Mouse (Mus musculus) c-Kit-negative CD71-positive TER-119-positive erythroid progenitor cells, embryonic 14.5 days (primary cell): Measurements from ENCODE around the gene Rdh12.

ENCODE experiments used
- DNase-seq: peaks from one replicate; pipeline ENCODE4 v3.0.0-alpha.2; 2013; ENCODE audit warnings: low read depth, low spot score

Gene Rdh12

DNA sequence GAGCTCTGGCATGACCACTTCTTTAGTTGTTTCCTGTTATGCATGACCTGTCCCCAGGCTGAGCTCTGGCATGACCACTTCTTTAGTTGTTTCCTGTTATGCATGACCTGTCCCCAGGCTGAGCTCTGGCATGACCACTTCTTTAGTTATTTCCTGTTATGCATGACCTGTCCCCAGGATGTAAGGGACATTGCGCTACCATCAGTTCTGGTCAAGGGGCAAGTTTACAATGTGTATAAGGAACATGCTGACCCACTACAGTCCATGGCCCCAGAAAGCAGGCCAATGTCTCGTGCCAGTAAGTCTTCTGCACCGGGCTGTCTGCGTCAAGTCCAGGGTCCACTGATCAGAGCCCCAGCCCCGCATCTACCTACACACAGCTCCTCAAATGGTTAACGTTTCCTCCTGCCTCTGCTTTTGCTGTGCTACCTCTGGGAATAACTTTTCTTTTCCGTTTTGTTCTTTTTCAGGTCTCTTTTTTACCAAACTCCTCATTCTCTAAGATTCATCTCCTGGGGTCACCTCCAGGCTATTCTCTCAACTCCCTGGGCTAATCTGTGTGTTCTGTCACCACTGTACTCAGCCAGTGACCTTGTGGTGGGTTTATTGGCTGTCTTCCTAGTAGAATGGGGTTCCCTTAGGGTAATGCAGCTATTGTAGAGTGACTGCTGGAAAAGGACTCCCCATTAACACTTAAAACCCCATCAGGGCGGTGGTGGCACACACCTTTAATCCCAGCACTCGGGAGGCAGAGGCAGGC lies 44.8 kb downstream of the Rdh12 start:
- no peak for DNase-seq

DNA sequence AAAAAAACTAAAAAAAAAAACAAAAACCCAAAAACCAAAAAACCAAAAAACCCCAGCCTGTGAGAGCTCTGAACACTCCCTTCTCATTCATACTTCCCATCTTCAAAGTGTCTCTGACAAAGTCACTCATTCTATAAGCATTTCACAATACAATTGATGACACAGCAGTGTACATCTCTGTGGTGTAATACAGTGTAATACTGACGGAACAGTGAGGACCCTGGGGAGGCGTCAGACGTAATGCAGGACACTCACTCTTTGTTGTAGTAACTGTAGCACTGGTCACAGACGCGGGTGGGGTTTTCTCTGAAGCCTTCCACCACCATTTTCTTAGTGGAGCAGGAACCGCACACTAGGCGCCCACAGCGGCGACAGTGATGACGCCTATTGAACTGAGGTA lies 46.3 kb downstream of the Rdh12 start:
- no peak for DNase-seq

GRCm38 (mm10) chr12:79260154-79260553 lies 51.4 kb downstream of the Rdh12 start:
- no peak for DNase-seq

- no peak for DNase-seq
These were observed 52.3 kb downstream of the Rdh12 start for GRCm38 (mm10) chr12:79261035-79261434.
